Mouse (Mus musculus) bone marrow, adult 2 months (tissue): Measurements from ENCODE around the gene Ufsp1.

Experiments used
- CTCF ChIP-seq: fragments of 200-500 bp; IDR thresholded peaks from 2 replicates; pipeline ENCODE4 v1.5.1; 2011; ENCODE audit warnings: low read length, control low read depth; ENCODE audit not compliant: control insufficient read depth, insufficient read depth
- POLR2A ChIP-seq: fragments of 200-500 bp; IDR thresholded peaks from 2 replicates; pipeline ENCODE4 v1.6.1; 2011; ENCODE audit warnings: low read depth, mild to moderate bottlenecking, control low read depth, low read length, borderline replicate concordance; ENCODE audit not compliant: control insufficient read depth

DNA sequence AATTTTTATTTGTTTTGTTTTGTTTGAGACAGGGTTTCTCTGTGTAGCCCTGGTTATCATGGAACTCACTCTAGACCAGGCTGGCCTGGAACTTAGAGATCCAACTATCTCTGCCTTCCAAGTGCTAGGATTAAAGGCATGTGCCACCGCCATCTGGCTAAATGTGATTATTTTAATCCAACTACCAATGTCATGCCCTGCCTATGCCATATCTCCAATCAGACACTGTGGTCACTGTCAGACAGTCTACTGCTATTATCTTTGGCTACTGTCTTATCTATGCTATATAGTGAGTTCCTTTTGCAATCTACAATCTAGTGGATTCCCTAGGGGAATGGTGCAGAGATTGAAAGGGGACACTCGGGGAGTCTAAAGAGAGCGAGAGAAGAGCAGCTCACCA, 26.6 kb downstream of the Ufsp1 start:
- TF ChIP-seq CTCF (no peak), POLR2A (no peak)
